Mouse (Mus musculus) thymus, adult 2 months (tissue): ENCODE data around the gene Slc28a2.

ENCODE experiments used
- CTCF ChIP-seq: fragments of 200-500 bp; IDR thresholded peaks from 2 replicates; pipeline ENCODE4 v1.5.1; 2012; ENCODE audit warnings: mild to moderate bottlenecking, control low read depth, low read length, moderate library complexity, borderline replicate concordance; ENCODE audit not compliant: control insufficient read depth, poor library complexity, insufficient read depth; ENCODE audit errors: extremely low read depth
- POLR2A ChIP-seq: fragments of 200-500 bp; IDR thresholded peaks from 2 replicates; pipeline ENCODE4 v1.6.1; 2012; ENCODE audit warnings: mild to moderate bottlenecking, low read length, control low read depth, moderate library complexity; ENCODE audit not compliant: control insufficient read depth, poor library complexity, insufficient read depth; ENCODE audit errors: extremely low read depth

- TF ChIP-seq POLR2A (no peak), CTCF (no peak)
Observed at GRCm38 (mm10) chr2:122450351-122450750, 24.1 kb downstream of the Slc28a2 start.
